Mouse (Mus musculus) G1E (cell line): Measurements from ENCODE around the gene Gm5148.

Experiments
- CTCF ChIP-seq: IDR thresholded peaks from 2 replicates; pipeline ENCODE4 v1.5.1; 2012; ENCODE audit warnings: low read depth, low read length, inconsistent platforms, mixed read lengths
- GATA1 ChIP-seq: IDR thresholded peaks from 2 replicates; pipeline ENCODE4 v1.6.1; 2012; ENCODE audit warnings: borderline replicate concordance, low read length, inconsistent platforms, mixed read lengths

- TF ChIP-seq CTCF (no peak), GATA1 (no peak)
Measured at GRCm38 (mm10) chr3:37723662-37724170, 574 bp downstream of the Gm5148 start.
